Mouse (Mus musculus) kidney, embryonic 16.5 days (tissue): ENCODE measurements around the gene Mcm3ap. TPM values are rescaled to one million over a fixed set of nuclear protein-coding genes. Genes with fewer than 3 reads are reported as not detected.

Source experiments
- ATAC-seq: fragments of 200-750 bp; cut with Nextera tagmentation; 2 replicates; pipeline ENCODE4 v1.8.0; 2017; ENCODE audit warnings: moderate TSS enrichment; ENCODE audit not compliant: low FRiP score, low TSS enrichment
- H3K27ac ChIP-seq: fragments of 300-500 bp; sonication (generic); 2 replicates; pipeline ENCODE4 v1.5.1; 2014; ENCODE audit warnings: low read length
- H3K27me3 ChIP-seq: fragments of 300-500 bp; sonication (generic); 2 replicates; pipeline ENCODE4 v1.6.1; 2014; ENCODE audit warnings: low read length, control low read depth, mixed read lengths; ENCODE audit not compliant: insufficient read depth
- H3K36me3 ChIP-seq: fragments of 300-500 bp; sonication (generic); 2 replicates; pipeline ENCODE4 v1.6.1; 2014; ENCODE audit warnings: low read length, control low read depth, mixed read lengths; ENCODE audit not compliant: insufficient read depth
- H3K4me1 ChIP-seq: fragments of 300-500 bp; sonication (generic); 2 replicates; pipeline ENCODE4 v1.6.1; 2014; ENCODE audit warnings: low read length, control low read depth, mixed read lengths; ENCODE audit not compliant: insufficient read depth
- H3K4me2 ChIP-seq: fragments of 300-500 bp; sonication (generic); replicated peaks from 2 replicates; pipeline ENCODE4 v1.6.1; 2014; ENCODE audit warnings: low read depth, low read length
- H3K4me3 ChIP-seq: fragments of 300-500 bp; sonication (generic); 2 replicates; pipeline ENCODE4 v1.5.1; 2014; ENCODE audit warnings: mild to moderate bottlenecking, low read length
- H3K9ac ChIP-seq: fragments of 300-500 bp; sonication (generic); replicated peaks from 2 replicates; pipeline ENCODE4 v1.6.1; 2014; ENCODE audit warnings: low read length
- H3K9me3 ChIP-seq: fragments of 300-500 bp; sonication (generic); 2 replicates; pipeline ENCODE4 v1.6.1; 2016; ENCODE audit warnings: low read length, control low read depth
- WGBS: fragments of 180-500 bp; shearing (Covaris S2); extraction: QIAGEN DNeasy Blood & Tissue Kit; methylation state at CpG from one replicate; pipeline ENCODE4 v1.1.7; 2014; 5-methylcytosine and 5-hydroxymethylcytosine counted together
- polyA plus RNA-seq: library from polyadenylated mRNA; unstranded; fragments of >200 nt; fragmentation: Nextera tagmentation; extraction: Ambion mirVana; gene quantifications from 2 replicates; pipeline ENCODE4 v1.2.1, GENCODE M21; 2015

The Mcm3ap gene
- 50.2 and 61.3 TPM in 2 replicates for polyA plus RNA-seq

DNA sequence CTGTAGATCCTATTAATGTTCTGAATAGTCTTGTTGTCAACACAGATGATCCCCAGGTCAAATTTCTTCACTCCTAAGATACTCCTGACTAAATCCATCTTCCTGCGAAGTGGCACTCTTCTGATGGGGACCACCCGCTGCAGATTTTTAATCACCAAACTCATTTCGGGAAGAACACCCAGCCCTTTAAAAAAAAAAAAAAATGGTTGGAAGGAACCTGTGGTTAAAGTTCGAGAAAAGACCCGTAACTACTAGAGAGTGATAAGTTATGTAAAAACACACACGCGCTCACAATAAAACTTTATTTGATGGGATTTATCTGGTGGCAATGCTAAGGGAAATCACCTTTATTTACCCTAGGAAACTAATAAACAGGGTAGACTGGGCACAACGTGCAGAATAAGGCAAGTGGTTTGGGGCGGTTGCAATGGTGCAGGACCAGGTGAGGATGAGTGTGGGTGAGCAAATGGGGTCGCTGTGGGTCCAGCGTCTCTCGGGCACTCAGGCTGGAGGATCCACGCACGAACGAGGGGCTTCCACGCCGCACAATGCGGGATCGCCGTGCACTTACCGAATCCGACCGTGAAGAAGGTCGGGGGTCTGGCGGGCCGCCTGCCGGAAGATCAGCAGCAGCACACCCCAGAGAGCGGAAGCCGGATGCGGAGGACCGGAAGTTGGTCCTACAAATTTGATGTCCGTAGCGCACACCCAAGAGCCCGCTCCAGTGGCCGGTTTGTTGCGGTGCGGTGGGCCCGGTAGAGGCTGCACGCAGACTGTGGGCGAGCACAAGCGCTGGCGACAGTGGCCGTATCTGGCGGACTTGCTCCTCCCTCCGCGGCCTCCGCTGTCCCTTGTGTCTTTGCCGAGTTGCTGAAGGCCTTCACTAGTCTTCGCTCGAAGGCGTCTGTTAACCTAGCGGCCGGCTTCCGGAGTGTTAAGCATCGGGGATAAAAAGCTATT, at the start of gene Mcm3ap, which contains the start of gene Ybey:
Mcm3ap (plus strand) TSS at position 725 of the 960 bp plus-strand sequence.
Ybey (minus strand) TSS at position 912 of the 960 bp plus-strand sequence.
- Histone ChIP-seq H3K4me1 (peaks cover 3% of the 10 kb centered on the region), H3K36me3 (peaks cover 22% of the 10 kb centered on the region), H3K4me3 (peak within 1 kb of the TSS; percentile 82), H3K9me3 (no peaks in the 10 kb centered on the region), H3K27ac (peak within 1 kb of the TSS; percentile 83), H3K4me2 (peak within 1 kb of the TSS; percentile 75), H3K9ac (peak within 1 kb of the TSS; percentile 88), H3K27me3 (no peaks in the 10 kb centered on the region)
- 1% methylated on average over 55 of the region's 55 CpGs for WGBS
- peak; percentile 93 for ATAC-seq

DNA sequence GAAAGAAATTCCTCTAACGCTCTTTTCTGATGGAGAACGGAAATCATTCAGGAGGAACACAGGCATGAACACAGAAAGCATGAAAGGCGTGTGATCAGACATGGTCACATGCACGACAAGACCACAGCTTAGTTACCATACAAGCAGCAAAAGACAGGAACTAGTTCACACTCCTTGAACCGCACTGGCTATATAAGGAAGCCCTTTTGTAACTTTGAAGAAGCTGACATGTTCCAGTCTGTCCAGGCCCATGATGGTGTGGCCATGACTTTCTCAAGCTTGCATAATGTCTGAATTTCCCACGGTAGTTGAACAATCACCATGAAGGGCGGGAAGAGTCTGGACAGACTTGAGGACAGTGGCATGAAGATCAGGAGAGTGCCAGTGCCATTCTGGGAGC, 43.1 kb upstream of the Mcm3ap start:
- Histone ChIP-seq H3K9ac (no peak overlapping the region), H3K4me1 (no peaks in the 10 kb centered on the region), H3K36me3 (peaks cover 83% of the 10 kb centered on the region), H3K27me3 (no peaks in the 10 kb centered on the region), H3K4me2 (no peak overlapping the region), H3K4me3 (no peak overlapping the region), H3K27ac (no peak overlapping the region), H3K9me3 (no peaks in the 10 kb centered on the region)
- ATAC-seq = no peak
- 92% methylated on average over 7 of the region's 7 CpGs for WGBS

DNA sequence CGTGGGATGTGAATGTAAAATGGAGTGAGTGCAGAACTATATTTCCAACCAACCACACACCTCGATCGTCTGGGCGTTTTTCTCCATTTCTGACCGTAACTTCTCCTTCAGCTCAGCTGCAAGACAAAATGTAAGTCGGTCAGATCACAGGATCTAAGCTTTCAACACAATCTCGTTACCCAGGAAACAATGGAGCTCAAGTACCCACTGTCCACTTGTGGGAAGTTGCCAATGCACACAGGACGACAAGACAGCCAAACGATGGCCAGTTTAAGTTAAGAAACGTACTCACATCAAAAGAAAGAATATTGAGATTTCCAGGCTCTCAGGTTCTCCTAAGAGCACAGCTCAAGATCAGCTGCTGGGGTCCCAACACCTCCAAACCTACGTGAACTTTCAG, 34.8 kb upstream of the Mcm3ap start:
- H3K9me3 ChIP-seq = no peaks in the 10 kb centered on the region
- H3K9ac ChIP-seq = no peak overlapping the region
- H3K27me3 ChIP-seq = no peaks in the 10 kb centered on the region
- no peak overlapping the region for H3K4me3 ChIP-seq
- no peak for ATAC-seq
- 94% methylated on average over 11 of the region's 11 CpGs for WGBS
- H3K4me2 ChIP-seq = no peak overlapping the region
- H3K27ac ChIP-seq = no peak overlapping the region
- H3K4me1 ChIP-seq = no peaks in the 10 kb centered on the region
- H3K36me3 ChIP-seq = peaks cover 78% of the 10 kb centered on the region

DNA sequence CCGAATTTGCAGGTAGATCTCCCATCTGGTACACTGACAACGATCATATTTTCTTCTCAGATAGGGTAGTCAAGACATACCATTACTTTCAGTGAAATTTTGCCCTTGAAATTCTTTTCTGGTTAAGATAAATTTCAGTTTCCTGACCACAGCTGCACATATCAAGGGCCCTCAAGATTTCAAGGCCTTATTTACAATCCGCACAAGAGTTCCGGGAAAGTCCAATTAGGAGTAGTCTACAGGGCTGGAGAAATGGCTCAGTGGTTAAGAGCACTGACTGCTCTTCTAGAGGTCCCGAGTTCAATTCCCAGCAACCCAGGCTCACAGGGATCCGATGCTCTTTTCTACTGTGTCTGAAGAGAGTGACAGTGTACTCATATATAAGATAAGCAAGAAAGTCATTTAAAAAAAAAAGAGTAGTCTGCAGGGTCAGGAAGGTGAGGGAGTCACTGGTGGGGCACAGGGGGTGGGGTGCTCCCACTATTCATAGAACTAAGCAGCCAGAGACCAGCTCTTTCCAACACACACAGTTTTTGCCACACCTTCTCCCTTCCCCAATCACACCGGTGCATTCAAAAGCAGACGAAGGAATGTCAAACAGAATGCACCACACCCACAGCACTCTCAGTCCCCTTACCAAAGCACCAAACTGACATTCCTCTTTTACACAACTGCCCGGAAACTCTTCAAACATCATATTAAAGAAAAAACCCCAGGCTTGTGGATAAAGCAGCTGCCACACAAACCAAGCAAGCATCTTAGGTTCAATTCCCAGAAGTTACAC, 29.4 kb upstream of the Mcm3ap start:
- Histone ChIP-seq H3K4me1 (peaks cover 16% of the 10 kb centered on the region), H3K9me3 (no peaks in the 10 kb centered on the region), H3K27me3 (no peaks in the 10 kb centered on the region), H3K27ac (no peak overlapping the region), H3K4me3 (no peak overlapping the region), H3K4me2 (no peak overlapping the region), H3K36me3 (peaks cover 38% of the 10 kb centered on the region), H3K9ac (no peak overlapping the region)
- ATAC-seq = no peak
- WGBS = 95% methylated on average over 9 of the region's 9 CpGs

DNA sequence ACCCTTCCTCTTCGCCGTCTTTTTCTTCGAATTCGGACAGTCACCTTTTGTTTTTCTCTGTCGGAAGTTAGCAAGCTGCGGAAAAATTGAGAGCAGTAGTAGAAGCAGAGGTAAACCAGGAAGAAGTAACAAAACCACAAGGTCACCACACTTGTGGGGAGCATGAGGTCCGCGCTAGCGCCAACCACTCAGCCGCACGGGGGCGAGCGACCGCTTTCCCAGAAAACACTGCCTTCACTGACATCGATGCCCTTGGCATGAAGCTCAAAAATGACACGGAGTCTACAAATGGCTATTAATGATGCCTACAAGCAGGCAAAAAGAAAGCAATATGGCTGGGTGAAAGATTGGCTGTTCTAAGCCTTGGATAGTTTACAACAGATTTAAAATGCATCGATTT, 28.4 kb upstream of the Mcm3ap start, which contains the start of gene AC141477.1:
AC141477.1 (minus strand) TSS at position 164 of the 400 bp plus-strand sequence.
- no peaks in the 10 kb centered on the region for H3K27me3 ChIP-seq
- ATAC-seq = no peak
- H3K9ac ChIP-seq = no peak within 1 kb of the TSS

DNA sequence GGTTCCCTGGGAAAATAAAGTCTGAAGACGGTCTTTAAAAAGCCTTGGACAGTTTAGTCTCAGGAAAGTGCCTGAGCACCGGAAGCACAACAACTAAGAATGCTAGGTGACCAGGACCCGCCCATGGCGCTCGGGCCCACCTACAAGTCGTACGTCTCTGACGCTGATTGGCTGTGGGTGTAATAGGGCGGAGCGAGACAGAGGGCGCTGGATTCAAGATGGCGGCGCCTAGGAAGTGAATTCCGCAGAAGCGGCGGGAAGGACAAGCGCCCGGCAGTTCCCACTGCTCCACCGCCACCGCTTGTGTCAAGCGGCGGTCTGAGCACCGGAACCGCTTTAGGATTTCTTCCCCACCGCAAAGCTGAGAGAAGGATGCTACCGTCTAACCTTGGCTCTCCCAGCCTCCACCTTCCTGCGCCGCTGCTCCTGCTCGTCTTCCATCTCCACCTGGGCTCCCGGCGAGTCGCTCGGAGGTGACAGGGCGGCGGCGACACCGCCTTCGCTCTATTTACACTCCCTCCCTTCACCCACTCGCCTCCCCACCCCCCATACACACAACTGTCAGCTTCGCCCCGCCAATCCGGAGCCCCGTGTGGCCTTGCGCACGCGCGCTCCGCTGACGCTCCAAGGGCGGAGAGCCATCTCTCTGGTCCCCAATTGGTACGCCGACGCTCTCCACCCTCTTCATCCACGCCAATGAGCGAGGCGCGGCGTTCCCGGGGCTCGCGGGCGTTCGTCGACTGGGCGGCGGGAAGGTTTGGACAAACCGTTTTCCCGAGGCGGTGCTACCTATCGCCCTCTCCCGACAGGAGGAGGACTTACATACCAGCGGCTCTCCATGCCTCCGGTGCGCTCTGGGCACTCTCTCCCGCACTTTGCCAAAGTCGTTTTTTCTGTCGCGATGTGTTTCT, 26.3 kb upstream of the Mcm3ap start, which contains the start of gene Pcnt:
Pcnt (minus strand) TSS at position 609 of the 911 bp plus-strand sequence.
- Histone ChIP-seq H3K4me2 (peak within 1 kb of the TSS; percentile 84), H3K4me3 (peak within 1 kb of the TSS; percentile 93), H3K27me3 (no peaks in the 10 kb centered on the region), H3K27ac (peak within 1 kb of the TSS; percentile 98), H3K4me1 (peaks cover 16% of the 10 kb centered on the region), H3K36me3 (peaks cover 17% of the 10 kb centered on the region), H3K9me3 (no peaks in the 10 kb centered on the region), H3K9ac (peak within 1 kb of the TSS; percentile 89)
- ATAC-seq = peak; percentile 99
- under 1% methylated on average over 77 of the region's 78 CpGs for WGBS

More for the DNA sequence above, 28.4 kb upstream of the Mcm3ap start, which contains the start of gene AC141477.1:
- Histone ChIP-seq H3K9me3 (no peaks in the 10 kb centered on the region), H3K27ac (no peak within 1 kb of the TSS), H3K4me2 (no peak within 1 kb of the TSS), H3K4me3 (no peak within 1 kb of the TSS), H3K36me3 (peaks cover 32% of the 10 kb centered on the region), H3K4me1 (peaks cover 16% of the 10 kb centered on the region)
- 96% methylated on average over 17 of the region's 17 CpGs for WGBS

DNA sequence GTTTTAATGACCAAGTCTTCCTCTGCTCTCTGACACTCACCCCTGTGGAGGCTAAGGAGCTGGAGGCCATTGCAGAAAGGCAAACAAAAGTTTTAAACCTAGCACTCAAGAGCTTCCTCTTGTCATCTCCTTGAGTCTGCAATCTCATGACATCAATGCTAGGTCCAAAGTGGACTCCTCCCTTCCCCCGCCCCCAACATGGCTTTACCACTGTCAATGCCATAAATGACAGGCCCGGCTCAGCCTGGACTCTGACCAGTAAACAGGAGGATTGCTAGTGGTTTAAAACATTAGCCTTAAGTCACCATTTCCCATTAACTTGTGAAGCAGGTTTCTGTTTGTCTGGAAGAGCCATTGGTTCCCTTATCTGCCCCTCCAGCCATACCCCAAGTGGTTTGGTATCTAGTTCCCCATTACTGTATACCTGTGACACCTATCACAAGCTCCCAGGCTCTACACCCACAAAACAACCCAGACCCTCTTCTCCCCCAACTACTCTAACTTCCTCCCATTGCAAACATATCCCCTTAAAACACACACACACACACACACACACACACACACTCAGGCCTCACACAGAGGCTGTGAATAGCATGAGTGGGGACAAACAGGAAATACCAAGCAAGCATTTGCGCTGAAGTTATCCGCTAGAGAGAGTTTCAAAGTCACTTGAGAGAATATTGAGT, 22.6 kb upstream of the Mcm3ap start:
- peaks cover 16% of the 10 kb centered on the region for H3K4me1 ChIP-seq
- no peaks in the 10 kb centered on the region for H3K9me3 ChIP-seq
- H3K9ac ChIP-seq = no peak overlapping the region
- ATAC-seq = no peak
- H3K36me3 ChIP-seq = no peaks in the 10 kb centered on the region
- H3K27me3 ChIP-seq = no peaks in the 10 kb centered on the region
- H3K4me2 ChIP-seq = no peak overlapping the region
- H3K27ac ChIP-seq = no peak overlapping the region
- no peak overlapping the region for H3K4me3 ChIP-seq
- WGBS = 66% methylated on average over 4 of the region's 4 CpGs

DNA sequence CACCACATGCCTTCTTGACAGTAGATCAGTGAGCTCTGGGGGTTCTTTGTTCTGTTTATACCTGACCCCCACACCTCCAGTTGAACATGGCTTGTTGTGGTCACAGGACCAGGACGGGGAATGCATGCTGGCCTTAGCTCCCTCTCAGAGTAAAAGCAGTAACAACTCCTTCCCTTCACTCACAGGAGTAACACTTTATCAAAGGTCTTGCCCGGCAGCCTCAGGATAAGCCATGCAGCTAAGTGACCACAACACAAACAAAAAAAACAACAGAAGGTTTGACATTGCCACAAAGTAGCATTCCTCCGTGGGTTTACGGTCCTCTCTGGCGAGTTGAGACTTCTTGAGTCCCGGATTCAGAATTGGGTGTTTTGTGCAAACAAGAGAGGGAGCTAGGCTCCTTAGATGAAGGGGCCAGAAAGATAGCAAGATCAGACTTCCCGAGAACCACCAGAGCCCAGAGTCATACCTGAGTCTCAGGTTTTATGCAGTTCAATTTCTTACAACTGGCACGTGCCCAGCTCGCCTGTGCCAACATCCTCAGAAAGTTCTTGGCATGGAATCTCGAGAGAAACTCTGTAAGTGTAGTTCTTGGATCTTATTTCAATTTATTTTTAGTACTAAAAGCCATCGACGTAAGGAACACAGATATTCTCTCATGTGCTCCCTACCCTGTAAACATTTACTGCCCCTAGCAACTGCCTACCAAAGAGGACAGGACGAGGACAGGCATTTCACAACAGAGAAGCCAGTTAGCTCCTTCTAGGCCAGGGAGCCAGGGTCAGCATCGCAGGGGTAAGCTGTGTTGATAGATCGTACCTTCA, 21.1 kb upstream of the Mcm3ap start:
- no peaks in the 10 kb centered on the region for H3K36me3 ChIP-seq
- ATAC-seq = no peak
- no peaks in the 10 kb centered on the region for H3K9me3 ChIP-seq
- no peaks in the 10 kb centered on the region for H3K27me3 ChIP-seq
- no peak overlapping the region for H3K9ac ChIP-seq
- no peak overlapping the region for H3K4me3 ChIP-seq
- H3K4me2 ChIP-seq = no peak overlapping the region
- peaks cover 8% of the 10 kb centered on the region; the same call in 1 of the 2 replicates for H3K4me1 ChIP-seq
- 80% methylated on average over 15 of the region's 15 CpGs for WGBS
- H3K27ac ChIP-seq = no peak overlapping the region
